Mouse (Mus musculus) cortical plate, adult 2 months (tissue): ENCODE data around the gene Msantd2. TPM values are rescaled to one million over a fixed set of nuclear protein-coding genes. Genes with fewer than 3 reads are reported as not detected.

ENCODE experiments used
- H3K27ac ChIP-seq: fragments of 200-500 bp; 2 replicates; pipeline ENCODE4 v1.5.1; 2012; ENCODE audit warnings: low read length, control low read depth, inconsistent platforms; ENCODE audit not compliant: insufficient read depth
- H3K4me1 ChIP-seq: fragments of 200-500 bp; 2 replicates; pipeline ENCODE4 v1.6.1; 2011; ENCODE audit warnings: low read length; ENCODE audit not compliant: control insufficient read depth, insufficient read depth
- H3K4me3 ChIP-seq: fragments of 200-500 bp; 2 replicates; pipeline ENCODE4 v1.5.1; 2011; ENCODE audit warnings: mild to moderate bottlenecking, low read length, control low read depth; ENCODE audit not compliant: insufficient read depth
- CTCF ChIP-seq: fragments of 200-500 bp; IDR thresholded peaks from 2 replicates; pipeline ENCODE4 v1.5.1; 2011; ENCODE audit warnings: mild to moderate bottlenecking, control low read depth, low read length; ENCODE audit not compliant: insufficient read depth; ENCODE audit errors: extremely low read depth
- POLR2A ChIP-seq: fragments of 200-500 bp; IDR thresholded peaks from 2 replicates; pipeline ENCODE4 v1.6.1; 2011; ENCODE audit warnings: mild to moderate bottlenecking, low read length, control low read depth; ENCODE audit not compliant: insufficient read depth; ENCODE audit errors: extremely low read depth
- polyA plus RNA-seq: library from polyadenylated mRNA; depleted of rRNA; stranded (reverse); fragments of >200 nt; gene quantifications from 2 replicates; pipeline ENCODE4 v1.2.3, GENCODE M21; 2012; rRNA removed

The Msantd2 gene
- polyA plus RNA-seq, 1 experiment, result 35.4 TPM

DNA sequence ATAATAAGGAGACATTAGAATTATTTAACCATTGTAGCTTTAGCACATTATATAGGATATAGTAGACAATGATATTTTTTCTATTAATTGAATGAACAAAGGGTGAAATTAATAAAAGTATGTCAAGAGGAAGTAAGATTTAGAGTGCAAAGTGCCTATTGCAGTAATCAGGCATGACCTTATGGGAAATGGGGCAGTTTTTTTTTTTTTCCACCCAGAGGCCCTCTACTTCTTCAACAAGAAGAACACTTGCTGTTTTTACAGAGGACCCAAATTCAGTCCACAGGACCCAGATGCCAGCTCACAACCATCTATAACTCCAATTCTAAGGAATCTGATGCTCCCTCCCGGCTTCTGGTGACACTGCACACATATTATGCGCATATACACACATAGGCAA is 71.5 kb downstream of the Msantd2 start:
- Histone ChIP-seq H3K27ac (no peak overlapping the region), H3K4me1 (peaks cover 4% of the 10 kb centered on the region; the same call in 1 of the 2 replicates), H3K4me3 (no peak overlapping the region)
- TF ChIP-seq CTCF, result no peak
- no peak for TF ChIP-seq POLR2A

DNA sequence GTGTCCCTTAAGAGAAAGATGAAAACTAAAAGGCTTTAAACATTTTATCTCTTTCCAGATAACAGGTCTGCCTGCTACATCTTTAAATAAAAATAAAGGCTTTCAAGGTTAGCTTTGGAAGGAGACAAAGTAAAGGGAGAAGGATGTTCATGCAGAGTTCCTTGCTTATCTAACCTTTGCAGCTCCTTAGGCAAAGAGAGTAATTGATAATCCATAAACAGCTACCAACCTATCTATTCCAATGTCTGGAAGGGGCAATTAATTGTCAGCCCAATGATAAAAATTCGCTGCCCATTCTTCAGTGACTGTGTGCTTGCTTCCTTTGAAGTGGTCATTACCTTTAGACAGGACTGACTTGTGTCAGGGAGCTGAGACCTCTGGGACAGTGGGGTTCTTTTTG is 74.7 kb downstream of the Msantd2 start:
- peaks cover 7% of the 10 kb centered on the region for H3K4me1 ChIP-seq
- H3K4me3 ChIP-seq, result no peak overlapping the region
- TF ChIP-seq CTCF (no peak), POLR2A (no peak)
- H3K27ac ChIP-seq, result no peak overlapping the region

DNA sequence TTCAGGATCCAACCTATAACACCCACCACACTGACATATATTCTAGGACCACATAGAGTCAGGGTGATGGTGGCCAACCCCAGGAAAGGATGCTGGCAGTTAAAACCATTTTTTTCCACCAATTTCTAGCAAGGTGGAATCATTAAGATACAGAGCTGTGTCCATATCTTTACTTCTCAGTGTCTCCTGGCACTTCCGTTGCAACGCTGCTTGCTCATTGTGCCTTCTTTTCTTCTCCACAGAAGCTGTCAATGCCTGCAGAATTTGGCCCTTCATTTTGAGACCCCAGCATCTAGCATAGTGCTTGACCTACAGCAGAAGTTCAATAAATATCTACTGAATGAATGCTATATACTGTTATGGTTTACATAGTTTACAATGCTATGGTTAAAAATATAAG is 77.9 kb downstream of the Msantd2 start:
- no peak overlapping the region for H3K4me3 ChIP-seq
- H3K4me1 ChIP-seq, result peaks cover 8% of the 10 kb centered on the region
- no peak for TF ChIP-seq CTCF
- no peak for TF ChIP-seq POLR2A
- H3K27ac ChIP-seq, result 0 out of 2 replicates have a peak overlapping the region, but pooled peaks have one; percentile 64

GRCm38 (mm10) chr9:37567454-37567853 is 78.3 kb downstream of the Msantd2 start:
- Histone ChIP-seq H3K4me3 (no peak overlapping the region), H3K27ac (peak overlapping the region; percentile 92), H3K4me1 (peaks cover 8% of the 10 kb centered on the region)
- TF ChIP-seq CTCF (no peak), POLR2A (no peak)

GRCm38 (mm10) chr9:37567892-37568604 is 78.9 kb downstream of the Msantd2 start:
- no peak for TF ChIP-seq CTCF
- no peak for TF ChIP-seq POLR2A
- Histone ChIP-seq H3K4me1 (peaks cover 10% of the 10 kb centered on the region), H3K27ac (peak overlapping the region; percentile 92), H3K4me3 (no peak overlapping the region)

DNA sequence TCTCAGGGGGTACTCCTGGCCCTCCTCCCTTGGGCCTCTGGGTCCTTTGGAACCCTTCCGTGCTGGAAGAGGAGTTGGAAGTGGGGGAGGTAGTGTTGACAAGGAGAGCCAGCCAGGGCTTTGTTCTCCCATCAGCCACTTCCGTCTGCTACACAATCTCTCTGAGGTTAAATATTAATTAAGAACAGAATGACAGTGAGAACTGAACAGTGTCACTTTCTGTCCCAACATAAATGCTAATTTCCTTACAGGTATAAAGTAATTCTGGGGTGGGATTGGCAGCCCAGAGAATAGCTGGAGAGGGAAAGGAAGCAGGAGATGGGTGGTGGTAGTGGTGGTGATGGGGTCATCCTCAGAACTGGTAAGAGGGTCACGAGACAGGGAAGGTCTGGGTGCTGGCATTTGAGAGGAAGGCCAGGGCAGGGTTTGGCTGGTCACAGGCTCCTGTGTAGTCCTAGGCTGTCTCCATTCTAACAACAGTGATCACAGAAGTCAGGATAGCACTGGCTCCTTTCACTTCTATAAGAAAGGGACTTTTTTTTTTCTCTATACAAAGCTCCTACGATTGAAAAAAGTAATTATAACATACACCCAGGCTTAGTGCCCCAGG is 79.6 kb downstream of the Msantd2 start:
- peaks cover 10% of the 10 kb centered on the region for H3K4me1 ChIP-seq
- TF ChIP-seq CTCF (no peak), POLR2A (no peak)
- H3K27ac ChIP-seq, result peak overlapping the region; percentile 92
- H3K4me3 ChIP-seq, result no peak overlapping the region

DNA sequence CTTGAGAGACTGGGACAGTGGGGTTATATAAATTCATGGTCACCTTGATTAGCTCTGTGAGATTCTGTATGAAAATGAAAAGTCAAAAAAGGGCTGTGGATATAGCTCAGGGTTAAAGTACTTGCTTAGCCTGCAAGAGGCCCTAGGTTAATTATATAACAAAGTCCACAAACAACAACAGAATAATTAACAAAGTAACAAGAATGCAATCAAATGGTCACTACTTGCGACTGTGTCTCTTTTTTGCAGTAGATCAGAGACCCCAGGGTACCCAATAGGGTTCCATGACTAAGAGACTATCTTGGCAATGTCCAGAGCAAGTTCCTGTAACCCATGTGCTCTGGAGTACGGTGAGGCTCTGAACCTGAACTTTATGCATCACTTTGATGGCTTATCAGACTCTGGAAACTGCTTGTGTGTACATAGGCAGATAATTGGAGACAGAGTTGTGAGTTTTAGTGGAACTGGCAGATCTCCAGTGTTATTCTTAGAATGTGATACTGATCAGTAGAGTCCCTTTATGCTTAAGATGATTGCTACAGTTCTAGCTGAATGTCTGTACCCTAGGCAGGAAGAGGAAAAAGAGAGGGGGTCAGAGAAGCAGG is 80.2 kb downstream of the Msantd2 start:
- no peak overlapping the region for H3K4me3 ChIP-seq
- no peak overlapping the region for H3K27ac ChIP-seq
- TF ChIP-seq POLR2A, result no peak
- TF ChIP-seq CTCF, result no peak
- peaks cover 10% of the 10 kb centered on the region for H3K4me1 ChIP-seq

- Histone ChIP-seq H3K4me1 (peaks cover 14% of the 10 kb centered on the region), H3K27ac (peak overlapping the region; percentile 59; the same call in 1 of the 2 replicates), H3K4me3 (no peak overlapping the region)
- TF ChIP-seq CTCF (no peak), POLR2A (no peak)
Observed at GRCm38 (mm10) chr9:37572204-37572876, 83.2 kb downstream of the Msantd2 start.

Other genes with a start within 250 kb of the Msantd2 start
- 2.0 and 2.6 TPM in 2 replicates for gene Slc37a2, start 233.6 kb upstream of the Msantd2 start, polyA plus RNA-seq
- 1.4 and 1.5 TPM in 2 replicates for gene Ccdc15, start 140.9 kb upstream of the Msantd2 start, polyA plus RNA-seq
- 91.0 and 95.7 TPM in 2 replicates for gene Hepacam, start 122.0 kb upstream of the Msantd2 start, polyA plus RNA-seq
- gene Robo4, start 87.4 kb upstream of the Msantd2 start, polyA plus RNA-seq, result 6.4 and 6.9 TPM in 2 replicates
- gene Robo3, start 56.1 kb upstream of the Msantd2 start, polyA plus RNA-seq, result 66.5 and 71.0 TPM in 2 replicates
- 35.1 and 36.6 TPM in 2 replicates for gene Esam, start 38.8 kb downstream of the Msantd2 start, polyA plus RNA-seq
- 6.6 and 7.6 TPM in 2 replicates for gene Vsig2, start 49.9 kb downstream of the Msantd2 start, polyA plus RNA-seq
- gene Nrgn, start 63.6 kb downstream of the Msantd2 start, polyA plus RNA-seq, result 2,488 and 2,563 TPM in 2 replicates
- gene Siae, start 66.4 kb downstream of the Msantd2 start, polyA plus RNA-seq, result 22.2 and 24.2 TPM in 2 replicates
- gene Spa17, start 124.4 kb downstream of the Msantd2 start, polyA plus RNA-seq, result 4.8 and 5.0 TPM in 2 replicates
- 48.0 TPM in 2 replicates for gene Tbrg1, start 168.0 kb downstream of the Msantd2 start, polyA plus RNA-seq
- not detected in 2 replicates for gene Panx3, start 179.9 kb downstream of the Msantd2 start, polyA plus RNA-seq
- gene Olfr160, start 226.9 kb downstream of the Msantd2 start, polyA plus RNA-seq, result not detected in 2 replicates